Mouse (Mus musculus): ENCODE measurements around the gene D16Ertd472e. TPM values are rescaled to one million over a fixed set of nuclear protein-coding genes. Genes with fewer than 3 reads are reported as not detected.
"Not testable (repeated sequence)": the region's sequence is repeated elsewhere in the genome, so short reads cannot be mapped to it uniquely, and the experiment has no call there.

Gene D16Ertd472e
- polyA plus RNA-seq, 1 experiment from 2014 or later, result 5.5 TPM

DNA sequence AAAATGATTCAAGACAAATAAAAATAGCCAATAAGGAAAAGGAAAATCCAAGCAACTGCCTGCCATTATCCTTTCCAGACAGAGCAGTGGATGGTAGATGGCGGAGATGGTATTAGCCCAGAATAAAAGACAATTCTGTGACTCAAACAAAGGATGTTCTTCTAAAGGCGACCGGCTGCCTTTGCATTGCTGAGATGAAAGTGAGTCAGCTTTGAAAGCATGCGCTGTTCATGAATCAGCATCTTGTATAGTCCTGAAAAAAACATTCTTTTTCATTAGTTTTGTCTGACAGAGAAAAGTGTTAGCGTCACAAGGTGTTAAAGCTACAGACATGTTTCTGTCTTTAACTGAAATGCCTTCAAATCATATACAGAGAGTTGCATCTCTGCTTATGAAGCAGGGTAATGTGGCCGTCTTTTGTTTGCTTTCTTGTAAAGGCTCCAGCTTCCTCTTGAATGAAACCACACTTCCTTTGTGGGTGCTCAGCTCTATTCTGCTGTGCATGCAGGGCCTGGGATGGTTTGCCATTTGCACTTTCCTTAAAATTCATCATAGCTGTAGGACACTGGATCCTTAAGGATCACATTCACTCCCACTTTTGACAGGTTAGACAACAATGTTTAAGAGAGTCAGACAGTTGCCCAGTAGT, 44.4 kb downstream of the D16Ertd472e start:
- ATAC-seq, result no peak
- Histone ChIP-seq H3K36me3 (ENCODE audit: control insufficient read depth, insufficient read depth, low read length) (no peaks in the 10 kb centered on the region), H3K4me1 (ENCODE audit: control insufficient read depth, insufficient read depth, low read depth, low read length) (no peaks in the 10 kb centered on the region), H3K9ac (ENCODE audit: low read depth, low read length) (no peak overlapping the region), H3K27ac (ENCODE audit: low read depth, low read length) (no peak overlapping the region), H3K9me3 (ENCODE audit: control insufficient read depth, low read length) (no peaks in the 10 kb centered on the region), H3K4me2 (ENCODE audit: low read length) (no peak overlapping the region), H3K27me3 (replicated peaks; ENCODE audit: control insufficient read depth, insufficient read depth, low read length) (no peaks in the 10 kb centered on the region), H3K4me3 (ENCODE audit: low read length) (no peak overlapping the region)
- 47% methylated on average over 6 of the region's 6 CpGs for WGBS

DNA sequence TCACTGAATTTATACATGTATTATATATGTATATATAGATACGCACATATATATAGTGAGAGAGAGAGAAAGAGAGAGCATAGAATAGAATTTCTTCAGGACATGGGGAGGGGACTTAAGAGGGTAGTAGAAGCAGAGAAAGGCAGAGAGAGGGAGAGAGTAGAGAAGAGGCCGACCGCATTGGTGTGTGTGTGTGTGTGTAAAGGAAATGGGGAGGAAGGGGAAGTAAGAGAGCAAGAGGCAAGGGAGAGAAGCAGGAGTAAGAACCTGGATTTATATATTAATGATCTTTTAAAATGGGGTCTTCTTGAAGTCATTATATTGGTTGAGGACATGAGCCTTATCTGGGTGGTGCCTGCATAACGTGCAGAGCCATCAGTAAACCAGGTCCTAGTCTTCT, 53.5 kb downstream of the D16Ertd472e start:
- no peak overlapping the region for H3K4me2 ChIP-seq (ENCODE audit: low read length)
- H3K9ac ChIP-seq (ENCODE audit: low read depth, low read length), result no peak overlapping the region
- no peaks in the 10 kb centered on the region for H3K36me3 ChIP-seq (ENCODE audit: control insufficient read depth, insufficient read depth, low read length)
- H3K27me3 ChIP-seq (replicated peaks; ENCODE audit: control insufficient read depth, insufficient read depth, low read length), result no peaks in the 10 kb centered on the region
- no peak for ATAC-seq
- no peak overlapping the region for H3K27ac ChIP-seq (ENCODE audit: low read depth, low read length)
- no peaks in the 10 kb centered on the region for H3K9me3 ChIP-seq (ENCODE audit: control insufficient read depth, low read length)
- H3K4me3 ChIP-seq (ENCODE audit: low read length), result no peak overlapping the region
- H3K4me1 ChIP-seq (ENCODE audit: control insufficient read depth, insufficient read depth, low read depth, low read length), result no peaks in the 10 kb centered on the region
- 91% methylated on average over 4 of the region's 4 CpGs for WGBS

DNA sequence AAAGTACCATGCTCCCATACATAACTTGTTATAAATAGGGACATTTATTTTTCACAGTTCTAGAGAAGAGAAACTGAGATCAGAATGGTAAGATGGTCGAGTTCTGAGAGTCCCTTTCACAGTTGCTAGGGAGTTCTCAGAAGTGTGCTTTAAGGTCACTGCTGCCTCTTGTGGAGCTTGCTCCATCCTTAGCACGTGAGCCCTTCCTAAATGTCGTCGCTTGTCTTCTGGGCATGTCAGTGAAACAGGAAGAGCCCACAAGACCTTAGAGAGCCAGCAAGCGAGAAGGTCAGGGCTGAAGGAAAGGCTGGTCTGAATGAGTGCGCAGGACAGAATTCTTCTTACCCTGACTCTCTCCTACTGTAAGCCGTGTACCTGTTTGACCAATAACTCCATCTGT, 57.8 kb downstream of the D16Ertd472e start:
- Histone ChIP-seq H3K9ac (ENCODE audit: low read depth, low read length) (no peak overlapping the region), H3K27ac (ENCODE audit: low read depth, low read length) (no peak overlapping the region), H3K36me3 (ENCODE audit: control insufficient read depth, insufficient read depth, low read length) (no peaks in the 10 kb centered on the region), H3K4me1 (ENCODE audit: control insufficient read depth, insufficient read depth, low read depth, low read length) (no peaks in the 10 kb centered on the region), H3K27me3 (replicated peaks; ENCODE audit: control insufficient read depth, insufficient read depth, low read length) (no peaks in the 10 kb centered on the region), H3K4me2 (ENCODE audit: low read length) (no peak overlapping the region), H3K4me3 (ENCODE audit: low read length) (no peak overlapping the region), H3K9me3 (ENCODE audit: control insufficient read depth, low read length) (no peaks in the 10 kb centered on the region)
- WGBS, result 79% methylated on average over 7 of the region's 7 CpGs
- no peak for ATAC-seq

DNA sequence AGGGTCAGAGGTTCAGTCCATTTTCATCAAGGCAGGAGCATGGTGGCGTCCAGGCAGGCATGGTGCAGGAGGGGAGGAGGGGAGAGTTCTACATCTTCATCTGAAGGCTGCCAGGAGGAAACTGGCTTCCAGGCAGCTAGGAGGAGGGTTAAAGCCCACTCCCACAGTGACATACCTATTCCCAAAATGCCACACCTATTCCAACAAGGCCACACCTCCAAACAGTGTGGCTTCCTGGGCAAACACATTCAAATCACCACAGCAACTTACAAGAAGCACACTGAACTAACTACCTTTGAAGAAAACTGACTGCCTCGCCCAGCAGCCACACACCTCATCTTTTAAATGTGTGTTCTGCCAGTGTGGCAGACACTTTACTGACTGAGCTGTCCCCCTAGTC, 59.3 kb downstream of the D16Ertd472e start:
- Histone ChIP-seq H3K9me3 (ENCODE audit: control insufficient read depth, low read length) (no peaks in the 10 kb centered on the region), H3K4me1 (ENCODE audit: control insufficient read depth, insufficient read depth, low read depth, low read length) (no peaks in the 10 kb centered on the region), H3K27me3 (replicated peaks; ENCODE audit: control insufficient read depth, insufficient read depth, low read length) (no peaks in the 10 kb centered on the region), H3K36me3 (ENCODE audit: control insufficient read depth, insufficient read depth, low read length) (no peaks in the 10 kb centered on the region), H3K27ac (ENCODE audit: low read depth, low read length) (no peak overlapping the region), H3K4me2 (ENCODE audit: low read length) (no peak overlapping the region), H3K9ac (ENCODE audit: low read depth, low read length) (no peak overlapping the region), H3K4me3 (ENCODE audit: low read length) (no peak overlapping the region)
- WGBS, result 82% methylated on average over 2 of the region's 2 CpGs
- no peak for ATAC-seq

DNA sequence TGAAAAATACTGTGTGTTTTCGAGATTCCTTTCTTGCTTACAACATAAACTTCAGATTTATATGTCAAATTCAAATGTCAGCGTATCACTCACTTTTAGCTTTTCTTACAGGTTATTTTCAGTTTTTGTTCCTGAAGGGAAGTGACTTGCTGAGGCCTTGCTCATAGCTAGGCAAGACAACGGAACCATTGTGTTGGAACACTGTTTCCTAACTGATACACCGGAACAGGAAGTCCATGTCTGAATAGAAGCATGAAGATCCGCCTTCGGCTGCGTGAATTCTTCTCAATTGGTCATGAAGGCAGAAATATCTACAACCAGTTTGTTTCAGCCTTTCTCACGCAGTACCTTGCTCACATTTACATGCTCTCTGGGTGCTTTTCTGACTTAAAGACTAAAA, 65.0 kb downstream of the D16Ertd472e start:
- 84% methylated on average over 8 of the region's 8 CpGs for WGBS
- no peak overlapping the region for H3K9ac ChIP-seq (ENCODE audit: low read depth, low read length)
- ATAC-seq, result no peak
- no peak overlapping the region for H3K4me2 ChIP-seq (ENCODE audit: low read length)
- H3K4me3 ChIP-seq (ENCODE audit: low read length), result no peak overlapping the region
- no peaks in the 10 kb centered on the region for H3K27me3 ChIP-seq (replicated peaks; ENCODE audit: control insufficient read depth, insufficient read depth, low read length)
- H3K9me3 ChIP-seq (ENCODE audit: control insufficient read depth, low read length), result no peaks in the 10 kb centered on the region
- H3K27ac ChIP-seq (ENCODE audit: low read depth, low read length), result no peak overlapping the region
- no peaks in the 10 kb centered on the region for H3K4me1 ChIP-seq (ENCODE audit: control insufficient read depth, insufficient read depth, low read depth, low read length)
- no peaks in the 10 kb centered on the region for H3K36me3 ChIP-seq (ENCODE audit: control insufficient read depth, insufficient read depth, low read length)

DNA sequence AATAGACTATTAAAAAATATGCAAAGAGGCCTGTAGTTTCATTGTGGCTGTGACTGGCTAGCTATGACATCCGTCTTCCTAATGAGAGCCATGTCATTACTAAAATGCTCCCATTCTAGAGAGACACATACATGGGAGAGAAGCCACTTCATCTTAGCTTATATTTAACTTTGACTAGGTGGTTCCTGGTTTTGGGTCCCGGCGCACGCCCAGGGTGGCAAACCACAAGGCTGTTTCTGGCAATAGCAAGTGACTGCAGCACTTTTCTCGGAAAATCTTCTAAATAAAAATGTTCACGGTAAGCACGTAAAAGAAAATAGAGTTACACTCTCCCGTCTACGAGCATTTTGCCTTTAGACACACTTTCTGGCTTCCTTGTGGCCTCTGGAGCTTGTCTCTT, 74.0 kb downstream of the D16Ertd472e start:
- Histone ChIP-seq H3K27me3 (replicated peaks; ENCODE audit: control insufficient read depth, insufficient read depth, low read length) (no peaks in the 10 kb centered on the region), H3K9me3 (ENCODE audit: control insufficient read depth, low read length) (no peaks in the 10 kb centered on the region), H3K4me2 (ENCODE audit: low read length) (no peak overlapping the region), H3K27ac (ENCODE audit: low read depth, low read length) (no peak overlapping the region), H3K4me1 (ENCODE audit: control insufficient read depth, insufficient read depth, low read depth, low read length) (no peaks in the 10 kb centered on the region), H3K4me3 (ENCODE audit: low read length) (no peak overlapping the region), H3K36me3 (ENCODE audit: control insufficient read depth, insufficient read depth, low read length) (no peaks in the 10 kb centered on the region), H3K9ac (ENCODE audit: low read depth, low read length) (no peak overlapping the region)
- 92% methylated on average over 9 of the region's 9 CpGs for WGBS
- no peak for ATAC-seq

DNA sequence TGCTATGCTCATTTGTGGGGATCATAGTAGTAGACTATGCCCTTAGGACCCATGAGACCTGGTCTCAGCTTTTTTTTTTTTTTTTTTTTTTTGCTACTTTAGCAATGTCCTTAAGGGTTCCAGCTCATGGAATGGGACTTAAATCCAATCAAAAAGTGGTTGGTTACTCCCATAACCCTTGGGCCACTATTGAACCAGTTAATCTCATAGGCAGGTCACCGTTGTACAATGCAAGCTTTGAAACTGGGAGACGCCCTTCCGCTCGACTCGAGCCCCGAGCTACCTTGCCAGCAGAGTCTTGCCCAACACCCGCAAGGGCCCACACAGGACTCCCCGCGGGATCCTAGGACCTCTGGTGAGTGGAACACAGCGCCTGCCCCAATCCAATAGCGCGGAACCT, 83.8 kb downstream of the D16Ertd472e start:
- not testable (repeated sequence) for H3K9me3 ChIP-seq (ENCODE audit: control insufficient read depth, low read length); ATAC-seq; H3K27me3 ChIP-seq (replicated peaks; ENCODE audit: control insufficient read depth, insufficient read depth, low read length); H3K4me2 ChIP-seq (ENCODE audit: low read length); H3K27ac ChIP-seq (ENCODE audit: low read depth, low read length); H3K4me3 ChIP-seq (ENCODE audit: low read length); H3K9ac ChIP-seq (ENCODE audit: low read depth, low read length); H3K36me3 ChIP-seq (ENCODE audit: control insufficient read depth, insufficient read depth, low read length); H3K4me1 ChIP-seq (ENCODE audit: control insufficient read depth, insufficient read depth, low read depth, low read length)
- WGBS, result 98% methylated on average over 7 of the region's 12 CpGs

DNA sequence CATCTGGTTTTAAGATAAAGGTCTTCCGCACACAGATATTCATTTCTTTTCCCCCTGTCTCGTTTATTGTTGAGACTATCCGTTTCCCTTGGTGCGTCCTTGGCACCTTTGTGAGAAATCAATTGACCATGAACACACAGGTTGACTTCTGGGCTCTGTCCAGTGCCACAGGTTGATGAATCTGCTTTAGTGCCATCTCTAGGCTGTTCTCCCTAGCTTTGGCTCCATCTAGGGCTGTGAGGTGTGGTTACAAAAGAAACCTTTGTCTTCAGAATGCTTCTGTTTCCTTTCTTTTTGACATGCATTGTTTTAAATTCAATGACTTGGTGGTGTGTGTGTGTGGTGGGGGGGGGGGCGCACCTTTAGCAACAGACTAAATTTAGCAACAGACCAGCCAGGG, 85.7 kb downstream of the D16Ertd472e start:
- ATAC-seq, result no peak
- H3K9me3 ChIP-seq (ENCODE audit: control insufficient read depth, low read length), result no peaks in the 10 kb centered on the region
- WGBS, result 50% methylated on average over 5 of the region's 5 CpGs
- no peak overlapping the region for H3K4me2 ChIP-seq (ENCODE audit: low read length)
- no peaks in the 10 kb centered on the region for H3K4me1 ChIP-seq (ENCODE audit: control insufficient read depth, insufficient read depth, low read depth, low read length)
- no peak overlapping the region for H3K27ac ChIP-seq (ENCODE audit: low read depth, low read length)
- no peaks in the 10 kb centered on the region for H3K36me3 ChIP-seq (ENCODE audit: control insufficient read depth, insufficient read depth, low read length)
- no peak overlapping the region for H3K4me3 ChIP-seq (ENCODE audit: low read length)
- H3K27me3 ChIP-seq (replicated peaks; ENCODE audit: control insufficient read depth, insufficient read depth, low read length), result no peaks in the 10 kb centered on the region
- no peak overlapping the region for H3K9ac ChIP-seq (ENCODE audit: low read depth, low read length)

Measured in hindbrain, embryonic 16.5 days (tissue).